Mouse (Mus musculus) thymus, adult 2 months (tissue): Measurements from ENCODE around the gene Zbtb9.

Experiments used
- CTCF ChIP-seq: fragments of 200-500 bp; IDR thresholded peaks from 2 replicates; pipeline ENCODE4 v1.5.1; 2012; ENCODE audit warnings: mild to moderate bottlenecking, control low read depth, low read length, moderate library complexity, borderline replicate concordance; ENCODE audit not compliant: control insufficient read depth, poor library complexity, insufficient read depth; ENCODE audit errors: extremely low read depth
- POLR2A ChIP-seq: fragments of 200-500 bp; IDR thresholded peaks from 2 replicates; pipeline ENCODE4 v1.6.1; 2012; ENCODE audit warnings: mild to moderate bottlenecking, low read length, control low read depth, moderate library complexity; ENCODE audit not compliant: control insufficient read depth, poor library complexity, insufficient read depth; ENCODE audit errors: extremely low read depth

DNA sequence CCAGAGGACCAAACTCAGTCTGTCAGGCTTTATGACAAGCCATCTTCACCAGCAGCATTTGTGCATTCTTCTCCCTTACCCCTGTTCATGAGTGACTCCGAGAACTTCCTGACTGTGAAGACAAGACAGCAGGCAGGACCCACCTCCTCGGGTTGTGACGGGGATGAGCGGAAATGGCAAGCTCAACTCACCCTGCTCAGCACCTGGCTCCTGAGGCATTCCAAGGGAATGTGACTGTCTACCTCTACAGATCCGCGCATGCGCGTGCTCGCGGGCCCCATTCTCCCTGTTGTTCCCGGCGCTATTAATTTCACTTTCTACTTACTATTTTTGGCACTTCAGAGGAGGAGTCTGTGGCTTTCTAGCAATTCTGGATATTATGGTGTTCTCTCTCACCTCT is 27.0 kb downstream of the Zbtb9 start:
- no peak for TF ChIP-seq CTCF
- TF ChIP-seq POLR2A, result no peak
